Mouse (Mus musculus): Measurements from ENCODE around the gene Vmn2r112.
"Not testable (repeated sequence)": the region's sequence is repeated elsewhere in the genome, so short reads cannot be mapped to it uniquely, and the experiment has no call there.

The Vmn2r112 gene

GRCm38 (mm10) chr17:22600651-22601050 lies at the start of gene Vmn2r112:
Gene Vmn2r112 (plus strand): TSS chr17:22600951.
- not testable (repeated sequence) for DNase-seq

GRCm38 (mm10) chr17:22573382-22573781 lies 27.4 kb upstream of the Vmn2r112 start, which contains the start of gene Vmn2r111:
Gene Vmn2r111 (minus strand): TSS chr17:22573482.
- not testable (repeated sequence) for DNase-seq

- no peak for DNase-seq
Observed at GRCm38 (mm10) chr17:22630646-22631045, 29.9 kb downstream of the Vmn2r112 start.

Measured in B cell, adult 2 months (primary cell).